Mouse (Mus musculus): ENCODE results near the gene Rpusd1.

- TF ChIP-seq RAD21 (IDR thresholded peaks at IDR 0.05; ENCODE audit: low read depth, low read length) = no peak
- TF ChIP-seq USF2 (IDR thresholded peaks at IDR 0.05; ENCODE audit: borderline replicate concordance in 1 of 2, insufficient read depth in 1 of 2, low read depth in 1 of 2, low read length in 2 of 2) = no peak
- TF ChIP-seq BHLHE40 (IDR thresholded peaks at IDR 0.05; ENCODE audit: borderline replicate concordance, low read depth, low read length) = no peak
- no peak for TF ChIP-seq CTCF (IDR thresholded peaks at IDR 0.05 in 2 of 3, conservative IDR thresholded peaks at IDR 0.05 in 1 of 3; ENCODE audit: control insufficient read depth in 1 of 3, insufficient read depth in 1 of 3, low read depth in 2 of 3, low read length in 3 of 3, poor library complexity in 1 of 3, severe bottlenecking in 1 of 3)
Measured at GRCm38 (mm10) chr17:25723470-25723869, 4.0 kb upstream of the Rpusd1 start.

Measured in MEL (cell line).